Mouse (Mus musculus) embryonic fibroblast, embryonic 13.5 days (primary cell): ENCODE results near the gene Itgam.
"Not testable (repeated sequence)": the region's sequence is repeated elsewhere in the genome, so short reads cannot be mapped to it uniquely, and the experiment has no call there.

Experiments used
- CTCF ChIP-seq: IDR thresholded peaks from 2 replicates; pipeline ENCODE4 v1.5.1; 2011; ENCODE audit warnings: mild to moderate bottlenecking, control low read depth, low read length, moderate library complexity, borderline replicate concordance; ENCODE audit not compliant: insufficient read depth
- POLR2A ChIP-seq: IDR thresholded peaks from 2 replicates; pipeline ENCODE4 v1.6.1; 2011; ENCODE audit warnings: low read depth, mild to moderate bottlenecking, control low read depth, low read length, moderate library complexity

- TF ChIP-seq CTCF, POLR2A: not testable (repeated sequence)
Observed at GRCm38 (mm10) chr7:128158688-128159354, 96.4 kb downstream of the Itgam start.
